Mouse (Mus musculus): ENCODE results near the gene Foxd2. TPM values are rescaled to one million over a fixed set of nuclear protein-coding genes. Genes with fewer than 3 reads are reported as not detected.
A peak's percentile ranks its signal among the peaks of the same experiment; 100 is the strongest.

Gene Foxd2
- polyA plus RNA-seq, 1 experiment from 2014 or later: 0.32 TPM

GRCm38 (mm10) chr4:114937459-114938047 is 28.9 kb upstream of the Foxd2 start:
- Histone ChIP-seq H3K36me3 (no peaks in the 10 kb centered on the region), H3K4me1 (no peaks in the 10 kb centered on the region), H3K4me3 (replicated peaks) (no peak overlapping the region), H3K27ac (no peak overlapping the region), H3K4me2 (no peak overlapping the region), H3K9ac (no peak overlapping the region), H3K27me3 (replicated peaks) (no peaks in the 10 kb centered on the region), H3K9me3 (no peaks in the 10 kb centered on the region)
- ATAC-seq (ENCODE audit: insufficient read depth, low FRiP score, low read depth): no peak
- 66% methylated on average over 4 of the region's 4 CpGs for WGBS

GRCm38 (mm10) chr4:114934188-114934587 is 25.5 kb upstream of the Foxd2 start:
- 82% methylated on average over 6 of the region's 6 CpGs for WGBS
- no peaks in the 10 kb centered on the region for H3K4me1 ChIP-seq

GRCm38 (mm10) chr4:114932747-114933146 is 24.1 kb upstream of the Foxd2 start:
- no peak for ATAC-seq (ENCODE audit: insufficient read depth, low FRiP score, low read depth)
- 87% methylated on average over 4 of the region's 4 CpGs for WGBS

More at GRCm38 (mm10) chr4:114934188-114934587, 25.5 kb upstream of the Foxd2 start:
- H3K9ac ChIP-seq: no peak overlapping the region
- peaks cover 10% of the 10 kb centered on the region; the same call in 1 of the 2 replicates for H3K27me3 ChIP-seq (replicated peaks)
- H3K9me3 ChIP-seq: no peaks in the 10 kb centered on the region
- H3K4me2 ChIP-seq: no peak overlapping the region
- H3K4me3 ChIP-seq (replicated peaks): no peak overlapping the region
- ATAC-seq (ENCODE audit: insufficient read depth, low FRiP score, low read depth): no peak
- no peaks in the 10 kb centered on the region for H3K36me3 ChIP-seq
- no peak overlapping the region for H3K27ac ChIP-seq

GRCm38 (mm10) chr4:114929155-114929554 is 20.5 kb upstream of the Foxd2 start:
- 42% methylated on average over 15 of the region's 15 CpGs for WGBS
- no peaks in the 10 kb centered on the region for H3K36me3 ChIP-seq
- H3K9ac ChIP-seq: no peak overlapping the region
- H3K27me3 ChIP-seq (replicated peaks): peaks cover 58% of the 10 kb centered on the region
- no peak overlapping the region for H3K4me3 ChIP-seq (replicated peaks)
- no peak overlapping the region for H3K4me2 ChIP-seq
- no peak for ATAC-seq (ENCODE audit: insufficient read depth, low FRiP score, low read depth)
- no peak overlapping the region for H3K27ac ChIP-seq
- H3K4me1 ChIP-seq: peaks cover 16% of the 10 kb centered on the region
- H3K9me3 ChIP-seq: no peaks in the 10 kb centered on the region

More at GRCm38 (mm10) chr4:114932747-114933146, 24.1 kb upstream of the Foxd2 start:
- Histone ChIP-seq H3K27ac (no peak overlapping the region), H3K4me3 (replicated peaks) (no peak overlapping the region), H3K9ac (no peak overlapping the region), H3K27me3 (replicated peaks) (peaks cover 22% of the 10 kb centered on the region), H3K4me1 (no peaks in the 10 kb centered on the region), H3K4me2 (no peak overlapping the region), H3K9me3 (no peaks in the 10 kb centered on the region), H3K36me3 (no peaks in the 10 kb centered on the region)

- H3K4me1 ChIP-seq: peaks cover 16% of the 10 kb centered on the region
- ATAC-seq (ENCODE audit: insufficient read depth, low FRiP score, low read depth): no peak
- H3K27me3 ChIP-seq (replicated peaks): peaks cover 78% of the 10 kb centered on the region
- H3K36me3 ChIP-seq: no peaks in the 10 kb centered on the region
- peak within 1 kb of the TSS; percentile 79 for H3K4me2 ChIP-seq
- peak within 1 kb of the TSS; percentile 43 for H3K4me3 ChIP-seq (replicated peaks)
- no peaks in the 10 kb centered on the region for H3K9me3 ChIP-seq
- H3K9ac ChIP-seq: no peak within 1 kb of the TSS
- WGBS: 2% methylated on average over 22 of the region's 25 CpGs
- H3K27ac ChIP-seq: no peak within 1 kb of the TSS
These were observed 17.2 kb upstream of the Foxd2 start, which contains the start of gene Foxe3 for GRCm38 (mm10) chr4:114925917-114926312. TSS of gene Foxe3 (minus strand) at chr4:114926013.

- peak overlapping the region; percentile 79 for H3K4me2 ChIP-seq
- ATAC-seq (ENCODE audit: insufficient read depth, low FRiP score, low read depth): peak; percentile 39; the same call in 1 of the 2 replicates
- no peak overlapping the region for H3K27ac ChIP-seq
- H3K9ac ChIP-seq: no peak overlapping the region
- under 1% methylated on average over 124 of the region's 125 CpGs for WGBS
- H3K36me3 ChIP-seq: no peaks in the 10 kb centered on the region
- peak overlapping the region; percentile 43 for H3K4me3 ChIP-seq (replicated peaks)
- H3K9me3 ChIP-seq: no peaks in the 10 kb centered on the region
- H3K4me1 ChIP-seq: peaks cover 16% of the 10 kb centered on the region
- H3K27me3 ChIP-seq (replicated peaks): peaks cover 74% of the 10 kb centered on the region
These were observed 16.6 kb upstream of the Foxd2 start for GRCm38 (mm10) chr4:114924971-114925916.

GRCm38 (mm10) chr4:114917091-114917490 is 8.4 kb upstream of the Foxd2 start:
- Histone ChIP-seq H3K9ac (no peak overlapping the region), H3K9me3 (no peaks in the 10 kb centered on the region), H3K36me3 (no peaks in the 10 kb centered on the region), H3K27ac (no peak overlapping the region), H3K4me3 (replicated peaks) (no peak overlapping the region), H3K4me2 (no peak overlapping the region), H3K4me1 (no peaks in the 10 kb centered on the region), H3K27me3 (replicated peaks) (peaks cover 53% of the 10 kb centered on the region)
- WGBS: 46% methylated on average over 2 of the region's 2 CpGs
- no peak for ATAC-seq (ENCODE audit: insufficient read depth, low FRiP score, low read depth)

- Histone ChIP-seq H3K4me1 (no peaks in the 10 kb centered on the region), H3K36me3 (no peaks in the 10 kb centered on the region), H3K9me3 (no peaks in the 10 kb centered on the region), H3K27ac (no peak overlapping the region), H3K27me3 (replicated peaks) (peaks cover 60% of the 10 kb centered on the region), H3K4me3 (replicated peaks) (no peak overlapping the region), H3K9ac (no peak overlapping the region), H3K4me2 (no peak overlapping the region)
- no peak for ATAC-seq (ENCODE audit: insufficient read depth, low FRiP score, low read depth)
- 40% methylated on average over 4 of the region's 4 CpGs for WGBS
These were observed 7.4 kb upstream of the Foxd2 start for GRCm38 (mm10) chr4:114916056-114916455.

- peaks cover 12% of the 10 kb centered on the region for H3K4me1 ChIP-seq
- H3K4me3 ChIP-seq (replicated peaks): no peak overlapping the region
- ATAC-seq (ENCODE audit: insufficient read depth, low FRiP score, low read depth): no peak
- no peak overlapping the region for H3K9ac ChIP-seq
- H3K36me3 ChIP-seq: no peaks in the 10 kb centered on the region
- 3% methylated on average over 13 of the region's 13 CpGs for WGBS
- no peak overlapping the region for H3K27ac ChIP-seq
- H3K27me3 ChIP-seq (replicated peaks): peaks cover 81% of the 10 kb centered on the region
- H3K9me3 ChIP-seq: no peaks in the 10 kb centered on the region
- H3K4me2 ChIP-seq: no peak overlapping the region
These were observed 4.9 kb upstream of the Foxd2 start for GRCm38 (mm10) chr4:114913594-114913962.

GRCm38 (mm10) chr4:114912705-114913593 is 4.3 kb upstream of the Foxd2 start:
- no peak overlapping the region for H3K9ac ChIP-seq
- no peaks in the 10 kb centered on the region for H3K9me3 ChIP-seq
- ATAC-seq (ENCODE audit: insufficient read depth, low FRiP score, low read depth): no peak
- peaks cover 18% of the 10 kb centered on the region for H3K4me1 ChIP-seq
- no peak overlapping the region for H3K27ac ChIP-seq
- peaks cover 88% of the 10 kb centered on the region for H3K27me3 ChIP-seq (replicated peaks)
- no peak overlapping the region for H3K4me3 ChIP-seq (replicated peaks)
- no peak overlapping the region for H3K4me2 ChIP-seq
- 7% methylated on average over 35 of the region's 35 CpGs for WGBS
- no peaks in the 10 kb centered on the region for H3K36me3 ChIP-seq

GRCm38 (mm10) chr4:114909602-114910484 is 1.2 kb upstream of the Foxd2 start:
- H3K27ac ChIP-seq: no peak overlapping the region
- H3K27me3 ChIP-seq (replicated peaks): peaks cover 95% of the 10 kb centered on the region
- no peak overlapping the region for H3K9ac ChIP-seq

More at GRCm38 (mm10) chr4:114909602-114910484, 1.2 kb upstream of the Foxd2 start:
- Histone ChIP-seq H3K36me3 (no peaks in the 10 kb centered on the region), H3K4me2 (peak overlapping the region; percentile 95), H3K4me1 (peaks cover 27% of the 10 kb centered on the region), H3K4me3 (replicated peaks) (peak overlapping the region; percentile 53), H3K9me3 (no peaks in the 10 kb centered on the region)
- no peak for ATAC-seq (ENCODE audit: insufficient read depth, low FRiP score, low read depth)
- WGBS: 4% methylated on average over 20 of the region's 20 CpGs

Data from stomach, embryonic 15.5 days (tissue).